Mouse (Mus musculus) midbrain, embryonic 15.5 days (tissue): Measurements from ENCODE around the gene Cc2d2a. TPM values are rescaled to one million over a fixed set of nuclear protein-coding genes. Genes with fewer than 3 reads are reported as not detected.

Experiments used
- ATAC-seq: fragments of 200-750 bp; cut with Nextera tagmentation; replicated peaks from 2 replicates; pipeline ENCODE4 v1.8.0; 2017; ENCODE audit warnings: moderate TSS enrichment
- H3K27ac ChIP-seq: fragments of 300-500 bp; sonication (generic); 2 replicates; pipeline ENCODE4 v1.5.1; 2015; ENCODE audit warnings: mild to moderate bottlenecking, inconsistent platforms
- H3K27me3 ChIP-seq: fragments of 300-500 bp; sonication (generic); replicated peaks from 2 replicates; pipeline ENCODE4 v1.6.1; 2015; ENCODE audit warnings: inconsistent platforms
- H3K36me3 ChIP-seq: fragments of 300-500 bp; sonication (generic); replicated peaks from 2 replicates; pipeline ENCODE4 v1.6.1; 2015; ENCODE audit warnings: inconsistent platforms
- H3K4me1 ChIP-seq: fragments of 300-500 bp; sonication (generic); 2 replicates; pipeline ENCODE4 v1.6.1; 2015; ENCODE audit warnings: inconsistent platforms
- H3K4me2 ChIP-seq: fragments of 300-500 bp; sonication (generic); 2 replicates; pipeline ENCODE4 v1.6.1; 2015; ENCODE audit warnings: inconsistent platforms, mild to moderate bottlenecking, moderate library complexity
- H3K4me3 ChIP-seq: fragments of 300-500 bp; sonication (generic); 2 replicates; pipeline ENCODE4 v1.5.1; 2015; ENCODE audit warnings: mild to moderate bottlenecking, inconsistent platforms
- H3K9ac ChIP-seq: fragments of 300-500 bp; sonication (generic); 2 replicates; pipeline ENCODE4 v1.6.1; 2015; ENCODE audit warnings: mild to moderate bottlenecking, inconsistent platforms
- H3K9me3 ChIP-seq: fragments of 300-500 bp; sonication (generic); 2 replicates; pipeline ENCODE4 v1.6.1; 2016; ENCODE audit warnings: inconsistent platforms
- WGBS: fragments of 180-500 bp; shearing (Covaris S2); methylation state at CpG from one replicate; pipeline ENCODE4 v1.1.7; 2015; ENCODE audit warnings: mixed read lengths; 5-methylcytosine and 5-hydroxymethylcytosine counted together
- polyA plus RNA-seq: library from polyadenylated mRNA; unstranded; fragments of >200 nt; fragmentation: Nextera tagmentation; extraction: Ambion mirVana; gene quantifications from 2 replicates; pipeline ENCODE4 v1.2.1, GENCODE M21; 2015

The Cc2d2a gene
- polyA plus RNA-seq, result 7.6 and 8.5 TPM in 2 replicates

GRCm38 (mm10) chr5:43661997-43662961 is at the start of gene Cc2d2a:
Gene Cc2d2a (plus strand): TSS chr5:43662346.
- Histone ChIP-seq H3K4me3 (peak within 1 kb of the TSS; percentile 41), H3K4me1 (peaks cover 32% of the 10 kb centered on the region), H3K9me3 (no peaks in the 10 kb centered on the region), H3K36me3 (no peaks in the 10 kb centered on the region), H3K9ac (peak within 1 kb of the TSS; percentile 56), H3K4me2 (peak within 1 kb of the TSS; percentile 60), H3K27me3 (no peaks in the 10 kb centered on the region), H3K27ac (peak within 1 kb of the TSS; percentile 86)
- WGBS, result 4% methylated on average over 19 of the region's 19 CpGs
- ATAC-seq, result peak; percentile 88

- H3K4me1 ChIP-seq, result peaks cover 10% of the 10 kb centered on the region; the same call in 1 of the 2 replicates
- H3K27me3 ChIP-seq, result no peaks in the 10 kb centered on the region
- H3K36me3 ChIP-seq, result no peaks in the 10 kb centered on the region
- no peaks in the 10 kb centered on the region for H3K9me3 ChIP-seq
- peak; percentile 65 for ATAC-seq
- H3K27ac ChIP-seq, result no peak overlapping the region
- H3K4me2 ChIP-seq, result no peak overlapping the region
- no peak overlapping the region for H3K4me3 ChIP-seq
- H3K9ac ChIP-seq, result no peak overlapping the region
- 58% methylated on average over 7 of the region's 7 CpGs for WGBS
These were observed 40.4 kb upstream of the Cc2d2a start for GRCm38 (mm10) chr5:43621575-43622299.

GRCm38 (mm10) chr5:43625407-43625806 is 36.7 kb upstream of the Cc2d2a start:
- no peak overlapping the region for H3K27ac ChIP-seq
- 83% methylated on average over 4 of the region's 4 CpGs for WGBS
- H3K27me3 ChIP-seq, result no peaks in the 10 kb centered on the region
- no peak overlapping the region for H3K4me3 ChIP-seq
- H3K9me3 ChIP-seq, result no peaks in the 10 kb centered on the region; the same call in 1 of the 2 replicates
- H3K36me3 ChIP-seq, result no peaks in the 10 kb centered on the region
- no peak for ATAC-seq
- peaks cover 10% of the 10 kb centered on the region; the same call in 1 of the 2 replicates for H3K4me1 ChIP-seq
- H3K9ac ChIP-seq, result no peak overlapping the region
- no peak overlapping the region for H3K4me2 ChIP-seq

GRCm38 (mm10) chr5:43634071-43634601 is 28.0 kb upstream of the Cc2d2a start:
- ATAC-seq, result peak; percentile 58; the same call in 1 of the 2 replicates
- no peaks in the 10 kb centered on the region for H3K4me1 ChIP-seq
- WGBS, result 93% methylated on average over 5 of the region's 5 CpGs
- no peak overlapping the region for H3K9ac ChIP-seq
- H3K4me3 ChIP-seq, result no peak overlapping the region
- no peak overlapping the region for H3K27ac ChIP-seq
- no peaks in the 10 kb centered on the region for H3K27me3 ChIP-seq
- H3K9me3 ChIP-seq, result no peaks in the 10 kb centered on the region; the same call in 1 of the 2 replicates
- no peaks in the 10 kb centered on the region for H3K36me3 ChIP-seq
- H3K4me2 ChIP-seq, result no peak overlapping the region

- Histone ChIP-seq H3K36me3 (no peaks in the 10 kb centered on the region), H3K9ac (no peak overlapping the region), H3K4me3 (no peak overlapping the region), H3K27me3 (no peaks in the 10 kb centered on the region), H3K4me2 (no peak overlapping the region), H3K9me3 (no peaks in the 10 kb centered on the region; the same call in 1 of the 2 replicates), H3K27ac (no peak overlapping the region), H3K4me1 (no peaks in the 10 kb centered on the region)
- peak; percentile 76 for ATAC-seq
- WGBS, result 28% methylated on average over 9 of the region's 9 CpGs
These were observed 27.5 kb upstream of the Cc2d2a start for GRCm38 (mm10) chr5:43634602-43635081.

GRCm38 (mm10) chr5:43645020-43645419 is 17.1 kb upstream of the Cc2d2a start:
- no peak for ATAC-seq
- Histone ChIP-seq H3K36me3 (no peaks in the 10 kb centered on the region), H3K9ac (no peak overlapping the region), H3K9me3 (no peaks in the 10 kb centered on the region), H3K4me3 (no peak overlapping the region), H3K4me1 (no peaks in the 10 kb centered on the region), H3K27ac (no peak overlapping the region), H3K27me3 (no peaks in the 10 kb centered on the region), H3K4me2 (no peak overlapping the region)
- WGBS, result 52% methylated on average over 4 of the region's 4 CpGs

GRCm38 (mm10) chr5:43647098-43647774 is 14.9 kb upstream of the Cc2d2a start:
- Histone ChIP-seq H3K4me2 (no peak overlapping the region), H3K36me3 (no peaks in the 10 kb centered on the region), H3K4me1 (no peaks in the 10 kb centered on the region), H3K9me3 (no peaks in the 10 kb centered on the region), H3K27me3 (no peaks in the 10 kb centered on the region), H3K4me3 (no peak overlapping the region), H3K27ac (no peak overlapping the region), H3K9ac (no peak overlapping the region)
- no peak for ATAC-seq
- WGBS, result 77% methylated on average over 12 of the region's 12 CpGs

- Histone ChIP-seq H3K36me3 (no peaks in the 10 kb centered on the region), H3K9me3 (no peaks in the 10 kb centered on the region), H3K4me3 (no peak overlapping the region), H3K4me2 (peak overlapping the region; percentile 60), H3K27ac (peak overlapping the region; percentile 86), H3K27me3 (no peaks in the 10 kb centered on the region), H3K4me1 (peaks cover 32% of the 10 kb centered on the region), H3K9ac (no peak overlapping the region)
- ATAC-seq, result peak; percentile 1; the same call in 1 of the 2 replicates
- WGBS, result 90% methylated on average over 3 of the region's 3 CpGs
These were observed 648 bp upstream of the Cc2d2a start for GRCm38 (mm10) chr5:43661498-43661897.

- Histone ChIP-seq H3K27ac (no peak overlapping the region), H3K9ac (no peak overlapping the region), H3K4me1 (peaks cover 32% of the 10 kb centered on the region), H3K27me3 (no peaks in the 10 kb centered on the region), H3K9me3 (no peaks in the 10 kb centered on the region), H3K4me3 (0 out of 2 replicates have a peak overlapping the region, but pooled peaks have one; percentile 15), H3K36me3 (no peaks in the 10 kb centered on the region), H3K4me2 (peak overlapping the region; percentile 60)
- ATAC-seq, result 0 out of 2 replicates have a peak, but pooled peaks have one; percentile 7
- 58% methylated on average over 6 of the region's 6 CpGs for WGBS
These were observed 1.4 kb downstream of the Cc2d2a start for GRCm38 (mm10) chr5:43663531-43663930.

- no peak overlapping the region for H3K27ac ChIP-seq
- peak overlapping the region; percentile 20; the same call in 1 of the 2 replicates for H3K4me3 ChIP-seq
- H3K9ac ChIP-seq, result no peak overlapping the region
- H3K4me1 ChIP-seq, result peaks cover 32% of the 10 kb centered on the region
- 13% methylated on average over 5 of the region's 5 CpGs for WGBS
- H3K9me3 ChIP-seq, result no peaks in the 10 kb centered on the region
- no peaks in the 10 kb centered on the region for H3K27me3 ChIP-seq
- no peaks in the 10 kb centered on the region for H3K36me3 ChIP-seq
- H3K4me2 ChIP-seq, result peak overlapping the region; percentile 41
- ATAC-seq, result no peak
These were observed 3.0 kb downstream of the Cc2d2a start for GRCm38 (mm10) chr5:43665144-43665543.

GRCm38 (mm10) chr5:43669118-43669645 is 7.0 kb downstream of the Cc2d2a start:
- Histone ChIP-seq H3K27me3 (no peaks in the 10 kb centered on the region), H3K9ac (no peak overlapping the region), H3K4me1 (peaks cover 19% of the 10 kb centered on the region), H3K4me3 (no peak overlapping the region), H3K36me3 (no peaks in the 10 kb centered on the region), H3K27ac (no peak overlapping the region), H3K4me2 (no peak overlapping the region), H3K9me3 (no peaks in the 10 kb centered on the region)
- WGBS, result 74% methylated on average over 8 of the region's 8 CpGs
- no peak for ATAC-seq
